Mouse (Mus musculus): ENCODE measurements at regions not wholly inside any gene's neighbourhood (a gene's known extent, or its start where the extent isn't known, plus 50 kb on each side); places are given as distances from the start of the nearest gene placed in this dataset.

- no peak overlapping the region for H3K4me2 ChIP-seq (ENCODE audit: low read depth, low read length)
- 85% methylated on average over 2 of the region's 2 CpGs for WGBS
- ATAC-seq (ENCODE audit: low read depth) = no peak
- H3K4me3 ChIP-seq (ENCODE audit: low read depth, low read length) = no peak overlapping the region
- no peaks in the 10 kb centered on the region for H3K9me3 ChIP-seq (ENCODE audit: control insufficient read depth, low read length)
- no peak overlapping the region for H3K27ac ChIP-seq (ENCODE audit: low read depth, low read length)
- H3K36me3 ChIP-seq (ENCODE audit: control insufficient read depth, insufficient read depth, low read length) = no peaks in the 10 kb centered on the region
- H3K4me1 ChIP-seq (ENCODE audit: control insufficient read depth, insufficient read depth, low read length) = no peaks in the 10 kb centered on the region
- H3K9ac ChIP-seq (replicated peaks; ENCODE audit: low read depth, low read length) = no peak overlapping the region
- H3K27me3 ChIP-seq (ENCODE audit: control insufficient read depth, insufficient read depth, low read length) = no peaks in the 10 kb centered on the region
These were observed 280.6 kb downstream of the Fsip2 start for GRCm38 (mm10) chr2:83224018-83224417.

- Histone ChIP-seq H3K4me3 (ENCODE audit: low read depth, low read length) (no peak overlapping the region), H3K27ac (ENCODE audit: low read depth, low read length) (no peak overlapping the region), H3K9me3 (ENCODE audit: control insufficient read depth, low read length) (no peaks in the 10 kb centered on the region), H3K4me1 (ENCODE audit: control insufficient read depth, insufficient read depth, low read length) (no peaks in the 10 kb centered on the region), H3K27me3 (ENCODE audit: control insufficient read depth, insufficient read depth, low read length) (no peaks in the 10 kb centered on the region), H3K36me3 (ENCODE audit: control insufficient read depth, insufficient read depth, low read length) (no peaks in the 10 kb centered on the region), H3K9ac (replicated peaks; ENCODE audit: low read depth, low read length) (no peak overlapping the region), H3K4me2 (ENCODE audit: low read depth, low read length) (no peak overlapping the region)
- WGBS = 89% methylated on average over 5 of the region's 5 CpGs
- no peak for ATAC-seq (ENCODE audit: low read depth)
These were observed 282.8 kb downstream of the Fsip2 start for GRCm38 (mm10) chr2:83226198-83226597.

GRCm38 (mm10) chr2:83251173-83252101 lies 308.0 kb downstream of the Fsip2 start:
- Histone ChIP-seq H3K27me3 (ENCODE audit: control insufficient read depth, insufficient read depth, low read length) (no peaks in the 10 kb centered on the region), H3K36me3 (ENCODE audit: control insufficient read depth, insufficient read depth, low read length) (no peaks in the 10 kb centered on the region), H3K4me1 (ENCODE audit: control insufficient read depth, insufficient read depth, low read length) (no peaks in the 10 kb centered on the region), H3K27ac (ENCODE audit: low read depth, low read length) (no peak overlapping the region), H3K9ac (replicated peaks; ENCODE audit: low read depth, low read length) (no peak overlapping the region), H3K4me2 (ENCODE audit: low read depth, low read length) (no peak overlapping the region), H3K4me3 (ENCODE audit: low read depth, low read length) (no peak overlapping the region), H3K9me3 (ENCODE audit: control insufficient read depth, low read length) (no peaks in the 10 kb centered on the region)
- WGBS = 63% methylated on average over 6 of the region's 6 CpGs
- ATAC-seq (ENCODE audit: low read depth) = no peak

- Histone ChIP-seq H3K4me3 (ENCODE audit: low read depth, low read length) (no peak overlapping the region), H3K9ac (replicated peaks; ENCODE audit: low read depth, low read length) (no peak overlapping the region), H3K27ac (ENCODE audit: low read depth, low read length) (no peak overlapping the region), H3K4me1 (ENCODE audit: control insufficient read depth, insufficient read depth, low read length) (no peaks in the 10 kb centered on the region), H3K4me2 (ENCODE audit: low read depth, low read length) (no peak overlapping the region), H3K36me3 (ENCODE audit: control insufficient read depth, insufficient read depth, low read length) (no peaks in the 10 kb centered on the region), H3K27me3 (ENCODE audit: control insufficient read depth, insufficient read depth, low read length) (no peaks in the 10 kb centered on the region), H3K9me3 (ENCODE audit: control insufficient read depth, low read length) (no peaks in the 10 kb centered on the region)
- WGBS = 47% methylated on average over 2 of the region's 2 CpGs
- ATAC-seq (ENCODE audit: low read depth) = no peak
These were observed 313.4 kb downstream of the Fsip2 start for GRCm38 (mm10) chr2:83256811-83257321.

GRCm38 (mm10) chr2:83258613-83259012 lies 315.2 kb downstream of the Fsip2 start:
- no peak overlapping the region for H3K4me2 ChIP-seq (ENCODE audit: low read depth, low read length)
- no peak; the same call in 1 of the 2 replicates for ATAC-seq (ENCODE audit: low read depth)
- H3K9me3 ChIP-seq (ENCODE audit: control insufficient read depth, low read length) = no peaks in the 10 kb centered on the region
- no peaks in the 10 kb centered on the region for H3K27me3 ChIP-seq (ENCODE audit: control insufficient read depth, insufficient read depth, low read length)
- H3K4me1 ChIP-seq (ENCODE audit: control insufficient read depth, insufficient read depth, low read length) = no peaks in the 10 kb centered on the region
- no peaks in the 10 kb centered on the region for H3K36me3 ChIP-seq (ENCODE audit: control insufficient read depth, insufficient read depth, low read length)
- H3K27ac ChIP-seq (ENCODE audit: low read depth, low read length) = no peak overlapping the region
- no peak overlapping the region for H3K4me3 ChIP-seq (ENCODE audit: low read depth, low read length)
- no peak overlapping the region for H3K9ac ChIP-seq (replicated peaks; ENCODE audit: low read depth, low read length)
- 67% methylated on average over 3 of the region's 3 CpGs for WGBS

- WGBS = 61% methylated on average over 8 of the region's 8 CpGs
- Histone ChIP-seq H3K27me3 (ENCODE audit: control insufficient read depth, insufficient read depth, low read length) (no peaks in the 10 kb centered on the region), H3K27ac (ENCODE audit: low read depth, low read length) (no peak overlapping the region), H3K4me1 (ENCODE audit: control insufficient read depth, insufficient read depth, low read length) (no peaks in the 10 kb centered on the region), H3K9me3 (ENCODE audit: control insufficient read depth, low read length) (no peaks in the 10 kb centered on the region), H3K4me2 (ENCODE audit: low read depth, low read length) (no peak overlapping the region), H3K36me3 (ENCODE audit: control insufficient read depth, insufficient read depth, low read length) (no peaks in the 10 kb centered on the region), H3K9ac (replicated peaks; ENCODE audit: low read depth, low read length) (no peak overlapping the region), H3K4me3 (ENCODE audit: low read depth, low read length) (no peak overlapping the region)
- no peak for ATAC-seq (ENCODE audit: low read depth)
These were observed 340.7 kb upstream of the Zc3h15 start for GRCm38 (mm10) chr2:83303515-83303914.

- 68% methylated on average over 5 of the region's 5 CpGs for WGBS
- H3K27me3 ChIP-seq (ENCODE audit: control insufficient read depth, insufficient read depth, low read length) = no peaks in the 10 kb centered on the region
- ATAC-seq (ENCODE audit: low read depth) = no peak
These were observed 312.0 kb upstream of the Zc3h15 start for GRCm38 (mm10) chr2:83332056-83332769.

GRCm38 (mm10) chr2:83332770-83333157 lies 311.5 kb upstream of the Zc3h15 start:
- Histone ChIP-seq H3K27ac (ENCODE audit: low read depth, low read length) (no peak overlapping the region), H3K4me3 (ENCODE audit: low read depth, low read length) (no peak overlapping the region), H3K4me1 (ENCODE audit: control insufficient read depth, insufficient read depth, low read length) (no peaks in the 10 kb centered on the region), H3K9ac (replicated peaks; ENCODE audit: low read depth, low read length) (no peak overlapping the region), H3K4me2 (ENCODE audit: low read depth, low read length) (no peak overlapping the region), H3K36me3 (ENCODE audit: control insufficient read depth, insufficient read depth, low read length) (no peaks in the 10 kb centered on the region), H3K9me3 (ENCODE audit: control insufficient read depth, low read length) (no peaks in the 10 kb centered on the region), H3K27me3 (ENCODE audit: control insufficient read depth, insufficient read depth, low read length) (no peaks in the 10 kb centered on the region)
- 49% methylated on average over 5 of the region's 5 CpGs for WGBS
- peak; percentile 69 for ATAC-seq (ENCODE audit: low read depth)

More at GRCm38 (mm10) chr2:83332056-83332769, 312.0 kb upstream of the Zc3h15 start:
- no peaks in the 10 kb centered on the region for H3K4me1 ChIP-seq (ENCODE audit: control insufficient read depth, insufficient read depth, low read length)
- no peaks in the 10 kb centered on the region for H3K36me3 ChIP-seq (ENCODE audit: control insufficient read depth, insufficient read depth, low read length)
- H3K4me3 ChIP-seq (ENCODE audit: low read depth, low read length) = no peak overlapping the region
- H3K27ac ChIP-seq (ENCODE audit: low read depth, low read length) = no peak overlapping the region
- H3K9me3 ChIP-seq (ENCODE audit: control insufficient read depth, low read length) = no peaks in the 10 kb centered on the region
- H3K9ac ChIP-seq (replicated peaks; ENCODE audit: low read depth, low read length) = no peak overlapping the region
- H3K4me2 ChIP-seq (ENCODE audit: low read depth, low read length) = no peak overlapping the region

- ATAC-seq (ENCODE audit: low read depth) = no peak
- H3K9ac ChIP-seq (replicated peaks; ENCODE audit: low read depth, low read length) = no peak overlapping the region
- no peak overlapping the region for H3K4me2 ChIP-seq (ENCODE audit: low read depth, low read length)
- 34% methylated on average over 4 of the region's 4 CpGs for WGBS
- no peak overlapping the region for H3K4me3 ChIP-seq (ENCODE audit: low read depth, low read length)
- H3K27ac ChIP-seq (ENCODE audit: low read depth, low read length) = no peak overlapping the region
- H3K27me3 ChIP-seq (ENCODE audit: control insufficient read depth, insufficient read depth, low read length) = no peaks in the 10 kb centered on the region
- no peaks in the 10 kb centered on the region for H3K4me1 ChIP-seq (ENCODE audit: control insufficient read depth, insufficient read depth, low read length)
- no peaks in the 10 kb centered on the region for H3K36me3 ChIP-seq (ENCODE audit: control insufficient read depth, insufficient read depth, low read length)
- H3K9me3 ChIP-seq (ENCODE audit: control insufficient read depth, low read length) = no peaks in the 10 kb centered on the region
These were observed 306.9 kb upstream of the Zc3h15 start for GRCm38 (mm10) chr2:83337364-83337763.

Data from neural tube, embryonic 14.5 days (tissue).